Mouse (Mus musculus) myocyte (in vitro differentiated cells): ENCODE measurements at regions not wholly inside any gene's neighbourhood (a gene's known extent, or its start where the extent isn't known, plus 50 kb on each side); places are given as distances from the start of the nearest gene placed in this dataset.

ENCODE experiments used
- H3K27me3 ChIP-seq: one replicate; pipeline ENCODE4 v1.6.1; 2011; ENCODE audit not compliant: control insufficient read depth, insufficient read depth, insufficient read length
- H3K36me3 ChIP-seq: one replicate; pipeline ENCODE4 v1.6.1; 2011; ENCODE audit not compliant: control insufficient read depth, insufficient read depth
- H3K4me2 ChIP-seq: one replicate; pipeline ENCODE4 v1.6.1; 2011; ENCODE audit warnings: low read depth, control low read depth
- H3K4me3 ChIP-seq: one replicate; pipeline ENCODE4 v1.5.1; 2011; ENCODE audit warnings: mild to moderate bottlenecking, control low read depth, moderate library complexity
- H3K79me2 ChIP-seq: one replicate; pipeline ENCODE4 v1.6.1; 2011; ENCODE audit not compliant: control insufficient read depth, insufficient read depth
- H3ac ChIP-seq: one replicate; pipeline ENCODE4 v1.6.1; 2011; ENCODE audit not compliant: control insufficient read depth, insufficient read length
- CEBPB ChIP-seq: IDR thresholded peaks from 2 replicates; pipeline ENCODE4 v1.6.1; 2011; ENCODE audit warnings: mild to moderate bottlenecking, moderate library complexity; ENCODE audit not compliant: poor library complexity, insufficient read depth, severe bottlenecking
- E2F4 ChIP-seq: IDR thresholded peaks from one replicate; pipeline ENCODE4 v1.6.1; 2011; ENCODE audit warnings: mild to moderate bottlenecking, control low read depth, moderate library complexity; ENCODE audit not compliant: insufficient read depth
- MAX ChIP-seq: IDR thresholded peaks from one replicate; pipeline ENCODE4 v1.6.1; 2011; ENCODE audit warnings: low read depth, mild to moderate bottlenecking, control low read depth
- MYOD1 ChIP-seq, 3 experiments: IDR thresholded peaks; one replicate each; pipeline ENCODE4 v1.6.1; 2011; ENCODE audit warnings: control low read depth in 2 of 3, low read depth in 2 of 3, mild to moderate bottlenecking in 2 of 3, moderate library complexity in 1 of 3; ENCODE audit not compliant: insufficient read length in 2 of 3, control insufficient read depth in 1 of 3
- MYOG ChIP-seq, 3 experiments: IDR thresholded peaks; one replicate each; pipeline ENCODE4 v1.6.1; 2011; ENCODE audit warnings: control low read depth in 2 of 3, low read depth in 2 of 3, mild to moderate bottlenecking in 2 of 3; ENCODE audit not compliant: insufficient read length in 2 of 3, control insufficient read depth in 1 of 3, insufficient read depth in 1 of 3
- POLR2A ChIP-seq: IDR thresholded peaks from one replicate; pipeline ENCODE4 v1.6.1; 2011; ENCODE audit warnings: low read depth, mild to moderate bottlenecking, control low read depth, moderate library complexity; ENCODE audit not compliant: insufficient read length
- POLR2AphosphoS2 ChIP-seq: IDR thresholded peaks from one replicate; pipeline ENCODE4 v1.6.1; 2011; ENCODE audit warnings: low read depth, control low read depth; ENCODE audit not compliant: insufficient read length
- REST ChIP-seq: IDR thresholded peaks from one replicate; pipeline ENCODE4 v1.6.1; 2011; ENCODE audit warnings: mild to moderate bottlenecking, control low read depth, moderate library complexity; ENCODE audit not compliant: insufficient read depth, insufficient read length
- SRF ChIP-seq: IDR thresholded peaks from one replicate; pipeline ENCODE4 v1.6.1; 2011; ENCODE audit warnings: low read depth; ENCODE audit not compliant: control insufficient read depth, insufficient read length
- TCF12 ChIP-seq: IDR thresholded peaks from one replicate; pipeline ENCODE4 v1.6.1; 2011; ENCODE audit warnings: mild to moderate bottlenecking, control low read depth; ENCODE audit not compliant: poor library complexity, insufficient read depth, severe bottlenecking
- TCF3 ChIP-seq: IDR thresholded peaks from one replicate; pipeline ENCODE4 v1.6.1; 2011; ENCODE audit warnings: low read depth, control low read depth; ENCODE audit not compliant: insufficient read length
- USF1 ChIP-seq: IDR thresholded peaks from one replicate; pipeline ENCODE4 v1.6.1; 2011; ENCODE audit warnings: low read depth, mild to moderate bottlenecking, control low read depth, moderate library complexity

DNA sequence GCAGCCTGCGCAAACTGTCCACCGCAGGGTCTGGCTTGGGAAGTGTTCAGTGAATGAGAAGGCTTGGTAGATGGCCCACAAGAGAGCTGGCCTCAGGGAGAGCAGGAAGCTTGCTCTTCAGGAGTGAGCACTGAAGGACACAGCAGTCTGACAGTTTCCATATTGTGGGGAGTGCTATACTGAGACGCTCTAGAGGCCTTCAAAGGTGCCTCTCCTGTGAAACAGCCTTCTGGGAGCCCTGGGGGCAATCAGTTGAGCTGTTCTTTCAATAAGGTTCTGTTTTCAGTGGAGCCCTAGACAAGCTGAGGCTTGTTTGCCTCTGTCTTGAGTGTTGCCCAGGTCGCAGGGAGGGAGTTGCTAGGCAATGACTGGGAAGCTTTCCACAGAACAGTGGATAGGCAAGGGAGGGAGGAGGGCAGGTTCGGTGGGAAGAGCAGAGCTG lies 353.9 kb downstream of the Cog6 start:
- Histone ChIP-seq H3K4me2 (no peak overlapping the region), H3K36me3 (no peaks in the 10 kb centered on the region), H3K4me3 (no peak overlapping the region), H3K79me2 (no peaks in the 10 kb centered on the region), H3ac (no peak overlapping the region), H3K27me3 (no peaks in the 10 kb centered on the region)
- TF ChIP-seq USF1 (no peak), POLR2A (no peak), POLR2AphosphoS2 (no peak), TCF3 (no peak), REST (no peak), E2F4 (no peak), SRF (no peak), TCF12 (no peak), CEBPB (no peak)

DNA sequence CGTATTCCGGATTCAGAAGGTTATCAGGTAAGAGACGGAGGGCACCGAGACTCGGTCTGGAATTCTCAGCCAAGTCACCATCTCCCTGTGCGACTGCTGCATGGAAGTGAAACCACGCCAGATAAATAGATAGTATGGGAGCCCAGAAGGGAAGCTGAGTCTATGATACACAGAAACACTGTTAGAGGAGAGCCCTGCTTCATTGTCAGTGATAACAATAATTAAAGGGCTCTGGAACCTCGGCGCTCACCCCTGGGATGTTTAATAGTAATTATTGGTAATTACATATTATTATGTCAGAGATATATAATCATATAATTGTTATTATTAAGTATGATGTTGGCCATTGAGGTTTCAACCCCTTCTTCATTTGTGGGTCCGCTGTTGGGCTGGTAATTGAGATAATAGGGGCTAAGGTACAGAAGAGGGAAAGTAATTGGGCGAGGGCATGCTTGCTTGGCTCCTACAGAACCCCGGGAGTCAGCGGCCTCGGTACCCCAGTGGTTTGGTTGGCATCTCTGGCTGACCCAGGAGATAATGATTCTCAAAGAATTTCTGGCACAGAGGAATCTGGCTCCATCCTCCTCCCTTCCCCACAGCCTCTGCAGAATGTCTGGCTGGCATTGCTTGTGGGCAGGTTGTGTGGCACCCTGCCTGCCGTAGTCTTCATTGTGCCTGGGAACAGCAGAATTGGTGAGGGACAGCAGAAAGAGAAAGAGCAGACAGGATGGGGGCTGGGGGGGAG lies 354.7 kb downstream of the Cog6 start:
- Histone ChIP-seq H3K27me3 (no peaks in the 10 kb centered on the region), H3K79me2 (no peaks in the 10 kb centered on the region), H3K36me3 (no peaks in the 10 kb centered on the region), H3K4me2 (no peak overlapping the region), H3ac (no peak overlapping the region), H3K4me3 (no peak overlapping the region)
- TF ChIP-seq TCF12 (no peak), POLR2AphosphoS2 (no peak)

GRCm38 (mm10) chr3:52653006-52653405 lies 364.0 kb downstream of the Cog6 start:
- H3K4me3 ChIP-seq, result no peak overlapping the region
- TF ChIP-seq SRF, result no peak
- no peak for TF ChIP-seq MYOG (IDR thresholded peaks at IDR 0.05; ENCODE audit: control insufficient read depth in 1 of 3, insufficient read depth in 1 of 3, insufficient read length in 2 of 3, low read depth in 2 of 3)
- no peak for TF ChIP-seq MYOD1 (IDR thresholded peaks at IDR 0.05; ENCODE audit: control insufficient read depth in 1 of 3, insufficient read length in 2 of 3, low read depth in 2 of 3)
- no peak for TF ChIP-seq USF1
- no peak for TF ChIP-seq REST
- TF ChIP-seq TCF12, result no peak
- no peak for TF ChIP-seq POLR2A
- no peak for TF ChIP-seq CEBPB
- no peak for TF ChIP-seq TCF3
- TF ChIP-seq E2F4, result no peak
- no peak for TF ChIP-seq MAX
- no peaks in the 10 kb centered on the region for H3K36me3 ChIP-seq
- H3ac ChIP-seq, result no peak overlapping the region
- H3K79me2 ChIP-seq, result no peaks in the 10 kb centered on the region
- H3K27me3 ChIP-seq, result no peaks in the 10 kb centered on the region
- no peak overlapping the region for H3K4me2 ChIP-seq

GRCm38 (mm10) chr3:52652476-52652870 lies 364.6 kb downstream of the Cog6 start:
- no peaks in the 10 kb centered on the region for H3K79me2 ChIP-seq
- H3K4me2 ChIP-seq, result no peak overlapping the region
- H3K4me3 ChIP-seq, result no peak overlapping the region
- H3K36me3 ChIP-seq, result no peaks in the 10 kb centered on the region
- no peak overlapping the region for H3ac ChIP-seq
- no peak for TF ChIP-seq E2F4
- TF ChIP-seq TCF3, result no peak
- no peak for TF ChIP-seq USF1
- no peak for TF ChIP-seq MAX
- no peak for TF ChIP-seq MYOD1 (IDR thresholded peaks at IDR 0.05; ENCODE audit: control insufficient read depth in 1 of 3, insufficient read length in 2 of 3, low read depth in 2 of 3)
- TF ChIP-seq CEBPB, result no peak
- no peak for TF ChIP-seq REST
- no peak for TF ChIP-seq MYOG (IDR thresholded peaks at IDR 0.05; ENCODE audit: control insufficient read depth in 1 of 3, insufficient read depth in 1 of 3, insufficient read length in 2 of 3, low read depth in 2 of 3)
- TF ChIP-seq POLR2AphosphoS2, result no peak
- no peaks in the 10 kb centered on the region for H3K27me3 ChIP-seq

DNA sequence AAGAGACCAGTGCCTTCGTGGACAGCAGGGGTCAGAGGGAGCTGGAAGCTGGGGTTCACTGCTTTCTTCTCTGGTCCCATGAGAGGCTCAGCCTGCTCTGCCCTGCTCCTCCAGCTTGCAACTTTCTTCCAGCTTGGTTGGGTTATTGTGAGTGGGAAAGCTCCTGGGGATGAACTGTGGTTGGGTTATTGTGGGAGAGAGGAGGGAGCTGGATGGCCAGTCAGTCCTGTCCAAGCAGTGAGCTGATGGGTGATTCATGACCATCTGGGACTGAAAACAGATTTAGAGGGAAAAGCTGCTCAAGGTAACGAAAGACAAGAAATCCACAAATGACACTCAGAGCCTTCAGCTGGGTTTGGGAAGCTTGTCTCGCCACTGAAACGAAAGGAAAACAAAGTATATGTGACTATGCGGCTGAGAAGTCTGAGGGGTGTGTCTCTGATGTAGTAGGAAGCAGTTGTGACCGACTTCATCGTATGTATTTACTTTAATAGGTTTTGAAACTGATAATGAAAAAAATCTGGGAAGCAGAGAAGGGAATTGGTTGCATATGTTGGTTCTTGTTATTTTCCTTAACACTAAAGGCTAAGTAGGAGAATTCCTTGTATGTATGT lies 365.1 kb downstream of the Cog6 start:
- TF ChIP-seq SRF (no peak), USF1 (no peak), POLR2A (no peak), MYOD1 (IDR thresholded peaks at IDR 0.05; ENCODE audit: control insufficient read depth in 1 of 3, insufficient read length in 2 of 3, low read depth in 2 of 3) (no peak), E2F4 (no peak), MYOG (IDR thresholded peaks at IDR 0.05; ENCODE audit: control insufficient read depth in 1 of 3, insufficient read depth in 1 of 3, insufficient read length in 2 of 3, low read depth in 2 of 3) (no peak), CEBPB (no peak), TCF3 (no peak), POLR2AphosphoS2 (no peak), TCF12 (no peak), MAX (no peak), REST (no peak)
- Histone ChIP-seq H3K79me2 (no peaks in the 10 kb centered on the region), H3K4me2 (peak overlapping the region; percentile 49), H3K4me3 (no peak overlapping the region), H3K27me3 (no peaks in the 10 kb centered on the region), H3ac (no peak overlapping the region), H3K36me3 (no peaks in the 10 kb centered on the region)
